ENCODE assay signal across 9 mouse cellular contexts in the genomic region with DNA sequence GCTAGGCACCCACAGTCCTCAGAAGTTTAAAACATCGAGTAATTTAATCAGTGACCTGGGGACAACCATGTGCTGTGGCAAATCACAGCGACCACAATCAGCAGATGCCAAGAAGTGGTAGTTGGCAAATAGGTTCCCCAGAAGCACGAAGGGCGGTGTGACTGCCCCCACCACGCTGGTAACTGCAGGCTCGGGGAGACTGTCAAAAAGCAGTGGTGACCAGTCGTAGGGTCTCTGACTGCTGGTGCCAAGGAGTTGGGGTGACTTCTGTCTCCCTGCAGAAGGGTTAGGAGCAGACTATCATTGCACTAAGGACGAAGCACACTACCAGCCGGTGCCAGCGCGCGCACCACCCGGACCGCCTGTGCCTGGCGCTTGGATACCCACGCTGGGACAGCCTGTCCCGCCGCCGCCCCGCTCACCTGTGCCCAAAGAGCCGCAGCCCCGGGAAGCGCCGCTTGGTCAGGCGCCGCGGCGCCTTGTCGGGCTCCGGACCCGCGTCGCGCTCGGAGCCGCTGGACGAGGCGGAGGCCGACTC. TPM values are rescaled to one million over a fixed set of nuclear protein-coding genes. Genes with fewer than 3 reads are reported as not detected.
DNase-seq lines count a peak whose midpoint lies in the region; ATAC-seq and TF ChIP-seq lines count a peak whose summit lies in the region.
"Had no signal": no experiment of that assay in that cellular context is flagged by ENCODE, and none has a peak within 500 bp of the region (broad histone marks: within the 10 kb centered on the region; RNA-seq: fewer than 3 reads in every experiment).

No protein-coding gene starts in this region.

- H3K27me3 ChIP-seq in forebrain, postnatal 0 days (ENCODE audit: insufficient read depth, low read length): no peaks in the 10 kb centered on the region
- H3K27me3 ChIP-seq in limb, embryonic 11.5 days (ENCODE audit: control insufficient read depth, insufficient read depth, low read length): no peaks in the 10 kb centered on the region
- H3K27me3 ChIP-seq in neural tube, embryonic 14.5 days (ENCODE audit: control insufficient read depth, insufficient read depth, low read length): no peaks in the 10 kb centered on the region

- peak overlapping the region; percentile 80 for H3K4me3 ChIP-seq in lung, adult 2 months (replicated peaks; ENCODE audit: extremely low read depth, low read depth, low read length)
- peak overlapping the region; percentile 67 for H3K4me3 ChIP-seq in bone marrow, adult 2 months (replicated peaks; ENCODE audit: control insufficient read depth, low read depth, low read length)
- H3K4me3 ChIP-seq in forebrain, postnatal 0 days (ENCODE audit: low read depth, low read length): peak overlapping the region; percentile 87
- H3K4me3 ChIP-seq in limb, embryonic 11.5 days (ENCODE audit: low read depth, low read length): peak overlapping the region; percentile 89
- H3K4me3 ChIP-seq in neural tube, embryonic 14.5 days (ENCODE audit: low read depth, low read length): peak overlapping the region; percentile 79

- peak overlapping the region; percentile 86 for H3K27ac ChIP-seq in bone marrow, adult 2 months (ENCODE audit: control insufficient read depth, insufficient read depth, low read depth, low read length, poor library complexity)
- H3K27ac ChIP-seq in forebrain, postnatal 0 days (ENCODE audit: low read depth, low read length): peak overlapping the region; percentile 71; the same call in 1 of the 2 replicates
- peak overlapping the region; percentile 56; the same call in 1 of the 2 replicates for H3K27ac ChIP-seq in limb, embryonic 11.5 days (replicated peaks; ENCODE audit: low read depth, low read length)
- peak overlapping the region; percentile 64; the same call in 1 of the 2 replicates for H3K27ac ChIP-seq in neural tube, embryonic 14.5 days (ENCODE audit: low read depth, low read length)

- peak overlapping the region; percentile 85 for H3K4me2 ChIP-seq in forebrain, postnatal 0 days (ENCODE audit: low read depth)
- H3K4me2 ChIP-seq in limb, embryonic 11.5 days (ENCODE audit: low read depth, severe bottlenecking): peak overlapping the region; percentile 90
- peak overlapping the region; percentile 89 for H3K4me2 ChIP-seq in neural tube, embryonic 14.5 days (ENCODE audit: low read depth, low read length)

- TF ChIP-seq CTCF in lung, adult 2 months (IDR thresholded peaks at IDR 0.05; ENCODE audit: insufficient read depth, low read length): no peak
- no peak for TF ChIP-seq CTCF in bone marrow, adult 2 months (IDR thresholded peaks at IDR 0.05; ENCODE audit: control insufficient read depth, insufficient read depth, low read length)
- no peak for TF ChIP-seq CTCF in forebrain, postnatal 0 days (IDR thresholded peaks at IDR 0.05; ENCODE audit: low read depth)

- no peaks in the 10 kb centered on the region for H3K9me3 ChIP-seq in forebrain, postnatal 0 days (ENCODE audit: low read length)
- H3K9me3 ChIP-seq in limb, embryonic 11.5 days (ENCODE audit: control insufficient read depth, low read length): no peaks in the 10 kb centered on the region
- H3K9me3 ChIP-seq in neural tube, embryonic 14.5 days (ENCODE audit: control insufficient read depth, low read length): no peaks in the 10 kb centered on the region

- DNase-seq in lung, adult 2 months: no peak
- no peak for DNase-seq in lung, postnatal 36 days
- DNase-seq in forebrain, postnatal 0 days: no peak
- DNase-seq in limb, embryonic 11.5 days (ENCODE audit: low spot score): peak; percentile 61
- DNase-seq in embryo, embryonic 10.5 days (ENCODE audit: low spot score): no peak
- DNase-seq in gastrocnemius, postnatal 10 days: no peak

- H3K36me3 ChIP-seq in forebrain, postnatal 0 days (ENCODE audit: insufficient read depth): no peaks in the 10 kb centered on the region
- H3K36me3 ChIP-seq in limb, embryonic 11.5 days (ENCODE audit: control insufficient read depth, insufficient read depth, low read length): no peaks in the 10 kb centered on the region
- H3K36me3 ChIP-seq in neural tube, embryonic 14.5 days (ENCODE audit: control insufficient read depth, insufficient read depth, low read length): no peaks in the 10 kb centered on the region

- H3K9ac ChIP-seq in forebrain, postnatal 0 days: peak overlapping the region; percentile 81
- peak overlapping the region; percentile 87 for H3K9ac ChIP-seq in limb, embryonic 11.5 days (ENCODE audit: low read length)
- peak overlapping the region; percentile 82 for H3K9ac ChIP-seq in neural tube, embryonic 14.5 days (replicated peaks; ENCODE audit: low read depth, low read length)

- WGBS in lung, adult 2 months: under 1% methylated on average over 37 of the region's 39 CpGs
- under 1% methylated on average over 39 of the region's 39 CpGs for WGBS in bone marrow, adult 2 months
- 2% methylated on average over 39 of the region's 39 CpGs for WGBS in forebrain, postnatal 0 days
- WGBS in limb, embryonic 11.5 days: under 1% methylated on average over 39 of the region's 39 CpGs
- under 1% methylated on average over 32 of the region's 39 CpGs for WGBS in neural tube, embryonic 14.5 days

- ATAC-seq in forebrain, postnatal 0 days: peak; percentile 51
- peak; percentile 33 for ATAC-seq in limb, embryonic 11.5 days (ENCODE audit: insufficient number of reproducible peaks, low FRiP score, low TSS enrichment, low read depth)
- ATAC-seq in neural tube, embryonic 14.5 days (ENCODE audit: low read depth): peak; percentile 52

- TF ChIP-seq POLR2A in lung, adult 2 months (IDR thresholded peaks at IDR 0.05; ENCODE audit: borderline replicate concordance, extremely low read depth, low read depth, low read length): no peak
- TF ChIP-seq POLR2A in bone marrow, adult 2 months (IDR thresholded peaks at IDR 0.05; ENCODE audit: borderline replicate concordance, control insufficient read depth, low read depth, low read length): no peak

- H3K4me1 ChIP-seq in lung, adult 2 months (ENCODE audit: control insufficient read depth, insufficient read depth, low read length): peaks cover 25% of the 10 kb centered on the region
- H3K4me1 ChIP-seq in bone marrow, adult 2 months (ENCODE audit: control insufficient read depth, insufficient read depth, low read length): peaks cover 14% of the 10 kb centered on the region
- peaks cover 6% of the 10 kb centered on the region; the same call in 1 of the 2 replicates for H3K4me1 ChIP-seq in forebrain, postnatal 0 days (ENCODE audit: insufficient read depth)
- peaks cover 21% of the 10 kb centered on the region for H3K4me1 ChIP-seq in limb, embryonic 11.5 days (ENCODE audit: control insufficient read depth, insufficient read depth, low read length)
- peaks cover 24% of the 10 kb centered on the region for H3K4me1 ChIP-seq in neural tube, embryonic 14.5 days (ENCODE audit: control insufficient read depth, insufficient read depth, low read length)

RNA-seq across cellular contexts. Expression of gene Dgkz, which starts 12.7 kb away (rescaled TPM):
- polyA plus RNA-seq in lung, adult 2 months (2012; rRNA removed): 252 and 308 TPM in 2 replicates
- polyA plus RNA-seq in bone marrow, adult 2 months (2011; ENCODE audit: insufficient read depth, insufficient read length, low replicate concordance, missing spikeins): 82.4 and 229 TPM in 2 replicates
- total RNA-seq in forebrain, postnatal 0 days (2014; rRNA removed): 112 and 116 TPM in 2 replicates
- polyA plus RNA-seq in forebrain, postnatal 0 days (2015; fragmentation: Nextera tagmentation; extraction: Ambion mirVana): 29.1 and 31.4 TPM in 2 replicates
- 36.9 and 37.6 TPM in 2 replicates for polyA plus RNA-seq in limb, embryonic 11.5 days (2014; fragmentation: Nextera tagmentation; extraction: Ambion mirVana)
- polyA plus RNA-seq in neural tube, embryonic 14.5 days (2014; fragmentation: Nextera tagmentation; extraction: Ambion mirVana): 36.7 and 51.1 TPM in 2 replicates
- 10 to 100 TPM; 60.5 to 84.3 TPM for total RNA-seq in gastrocnemius, postnatal 10 days (2021)

RNA-seq across cellular contexts. Expression of gene Gm9821, which starts 17.4 kb away (rescaled TPM):
- polyA plus RNA-seq in lung, adult 2 months (2012; rRNA removed): not detected in 2 replicates
- polyA plus RNA-seq in bone marrow, adult 2 months (2011; ENCODE audit: insufficient read depth, insufficient read length, low replicate concordance, missing spikeins): not detected in 2 replicates
- total RNA-seq in forebrain, postnatal 0 days (2014; rRNA removed): not detected in 2 replicates
- polyA plus RNA-seq in forebrain, postnatal 0 days (2015; fragmentation: Nextera tagmentation; extraction: Ambion mirVana): not detected in 2 replicates
- 0.32 and 0.48 TPM in 2 replicates for polyA plus RNA-seq in limb, embryonic 11.5 days (2014; fragmentation: Nextera tagmentation; extraction: Ambion mirVana)
- 0.33 TPM in 2 replicates for polyA plus RNA-seq in neural tube, embryonic 14.5 days (2014; fragmentation: Nextera tagmentation; extraction: Ambion mirVana)
- total RNA-seq in gastrocnemius, postnatal 10 days (2021): not detected

RNA-seq across cellular contexts. Expression of gene Mdk, which starts 30.8 kb away (rescaled TPM):
- polyA plus RNA-seq in lung, adult 2 months (2012; rRNA removed): 10.0 and 10.1 TPM in 2 replicates
- polyA plus RNA-seq in bone marrow, adult 2 months (2011; ENCODE audit: insufficient read depth, insufficient read length, low replicate concordance, missing spikeins): 14.9 and 18.6 TPM in 2 replicates
- total RNA-seq in forebrain, postnatal 0 days (2014; rRNA removed): 74.2 and 75.5 TPM in 2 replicates
- 121 and 162 TPM in 2 replicates for polyA plus RNA-seq in forebrain, postnatal 0 days (2015; fragmentation: Nextera tagmentation; extraction: Ambion mirVana)
- 2,345 and 2,452 TPM in 2 replicates for polyA plus RNA-seq in limb, embryonic 11.5 days (2014; fragmentation: Nextera tagmentation; extraction: Ambion mirVana)
- 93.6 and 155 TPM in 2 replicates for polyA plus RNA-seq in neural tube, embryonic 14.5 days (2014; fragmentation: Nextera tagmentation; extraction: Ambion mirVana)
- total RNA-seq in gastrocnemius, postnatal 10 days (2021): 10 to 100 TPM; 43.3 to 55.2 TPM
- total RNA-seq: common myeloid progenitor, adult 5-6 weeks had no signal

RNA-seq across cellular contexts. Expression of gene Chrm4, which starts 35.9 kb away (rescaled TPM):
- 0.10 and 0.13 TPM in 2 replicates for polyA plus RNA-seq in lung, adult 2 months (2012; rRNA removed)
- not detected in 2 replicates for polyA plus RNA-seq in bone marrow, adult 2 months (2011; ENCODE audit: insufficient read depth, insufficient read length, low replicate concordance, missing spikeins)
- total RNA-seq in forebrain, postnatal 0 days (2014; rRNA removed): 4.0 and 7.0 TPM in 2 replicates
- polyA plus RNA-seq in forebrain, postnatal 0 days (2015; fragmentation: Nextera tagmentation; extraction: Ambion mirVana): 1.1 and 1.3 TPM in 2 replicates
- polyA plus RNA-seq in limb, embryonic 11.5 days (2014; fragmentation: Nextera tagmentation; extraction: Ambion mirVana): 0.53 and 0.68 TPM in 2 replicates
- 1.1 and 1.4 TPM in 2 replicates for polyA plus RNA-seq in neural tube, embryonic 14.5 days (2014; fragmentation: Nextera tagmentation; extraction: Ambion mirVana)
- under 1 TPM in 1 of 2 experiments, not detected in 1; 0.16 TPM for total RNA-seq in gastrocnemius, postnatal 10 days (2021)

Comparison
In these comparisons a context has a peak if more than half of its experiments do, and no peak if none do; other contexts are left out.
1. RNA of gene Mdk, which starts 30.8 kb away (polyA plus RNA-seq): 2,345 to 2,452 TPM in limb, embryonic 11.5 days; 121 to 162 TPM in forebrain, postnatal 0 days, 93.6 to 155 TPM in neural tube, embryonic 14.5 days, 14.9 to 18.6 TPM in bone marrow, adult 2 months and 10.0 to 10.1 TPM in lung, adult 2 months; every median in the first group is over 10 times any median in the second.
2. Peak in every context shown above with its lines, with median percentiles within 50 percentile points of each other: H3K4me3 ChIP-seq, H3K27ac ChIP-seq, ATAC-seq, H3K4me2 ChIP-seq and H3K9ac ChIP-seq.